Mouse (Mus musculus) urinary bladder, postnatal 4 days (tissue): ENCODE results near the gene AC109138.7.
A peak's percentile ranks its signal among the peaks of the same experiment; 100 is the strongest.

Experiments used
- DNase-seq, 2 experiments: peaks; one replicate each; pipeline ENCODE4 v3.0.0; 2021 to 2022; ENCODE audit warnings: low spot score in 2 of 2

The AC109138.7 gene

DNA sequence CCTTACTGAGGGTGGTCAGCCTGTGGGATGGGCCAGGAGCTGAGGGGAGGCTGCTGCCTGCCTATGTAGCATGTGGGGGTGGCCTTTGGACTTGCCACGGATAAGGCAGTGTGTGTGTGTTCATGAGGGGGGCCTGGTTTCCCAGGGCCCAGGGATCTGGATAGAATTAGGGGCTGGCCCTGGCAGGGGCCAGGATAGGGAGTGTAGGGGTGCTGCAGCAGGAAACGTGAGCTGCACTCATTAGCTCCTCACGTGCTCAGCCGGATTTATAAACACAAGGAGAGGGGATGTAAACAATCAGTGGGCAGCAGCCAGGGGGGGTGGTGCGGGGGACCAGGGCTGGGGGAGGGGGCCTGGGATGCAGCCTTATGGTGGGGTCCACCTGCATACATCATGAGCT lies 3.0 kb downstream of the AC109138.7 start:
- DNase-seq: no peak

DNA sequence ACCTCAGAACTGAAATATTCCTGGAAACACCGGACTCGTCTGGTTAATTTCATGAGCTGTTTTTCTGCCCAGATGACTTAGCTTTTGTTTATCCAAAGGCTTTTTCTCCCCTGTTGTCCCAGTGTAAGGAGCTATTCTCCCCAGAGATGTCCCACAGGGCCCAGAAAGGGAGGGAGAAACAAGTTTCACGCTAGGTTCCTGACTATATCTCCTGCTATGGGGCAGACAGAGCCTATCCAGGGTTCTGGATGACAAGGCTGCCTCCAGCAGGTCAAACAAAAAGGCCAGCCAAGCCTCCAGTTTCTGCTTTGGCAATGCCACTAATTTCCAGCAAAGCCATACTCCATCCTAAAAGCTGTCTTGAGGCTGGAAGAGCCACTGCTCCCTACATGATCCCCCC lies 3.7 kb downstream of the AC109138.7 start:
- DNase-seq: no peak

DNA sequence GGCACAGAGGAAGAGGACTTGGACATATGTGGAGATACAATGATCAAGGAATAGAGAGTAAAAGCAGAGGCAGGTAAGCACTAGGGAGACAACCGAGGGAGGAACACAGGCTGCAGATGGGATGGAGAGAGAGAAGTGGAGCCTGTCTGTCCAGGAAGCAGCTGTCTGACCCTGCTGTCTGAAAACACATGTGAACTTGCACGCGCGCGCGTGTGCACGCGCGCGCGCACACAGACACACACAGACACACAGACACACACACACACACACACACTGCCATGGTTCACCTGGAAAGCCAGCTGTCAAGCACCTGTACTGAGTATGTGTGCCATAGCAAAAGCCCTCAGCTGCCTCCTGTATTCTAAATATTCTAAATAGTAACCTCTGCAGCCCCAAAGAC lies 4.1 kb downstream of the AC109138.7 start:
- DNase-seq: no peak

DNA sequence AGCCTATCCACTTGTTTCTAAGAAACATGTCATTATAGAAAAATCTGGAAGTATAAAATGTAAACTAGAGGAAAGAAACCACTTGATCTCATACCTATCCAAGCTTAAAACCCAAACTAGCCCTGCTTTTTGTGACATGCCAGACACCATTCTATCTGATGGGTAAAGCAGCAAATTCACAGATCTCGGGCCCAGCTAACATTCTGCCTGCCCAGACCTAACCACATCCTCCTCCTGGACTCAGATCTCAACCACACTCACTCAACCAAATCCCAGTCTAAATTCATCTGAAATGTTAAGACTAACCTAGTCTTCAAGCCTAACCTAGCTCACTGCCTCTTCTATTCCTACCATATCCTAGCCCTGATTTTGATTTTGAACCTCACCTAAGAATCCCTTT lies 4.6 kb downstream of the AC109138.7 start:
- DNase-seq: no peak

DNA sequence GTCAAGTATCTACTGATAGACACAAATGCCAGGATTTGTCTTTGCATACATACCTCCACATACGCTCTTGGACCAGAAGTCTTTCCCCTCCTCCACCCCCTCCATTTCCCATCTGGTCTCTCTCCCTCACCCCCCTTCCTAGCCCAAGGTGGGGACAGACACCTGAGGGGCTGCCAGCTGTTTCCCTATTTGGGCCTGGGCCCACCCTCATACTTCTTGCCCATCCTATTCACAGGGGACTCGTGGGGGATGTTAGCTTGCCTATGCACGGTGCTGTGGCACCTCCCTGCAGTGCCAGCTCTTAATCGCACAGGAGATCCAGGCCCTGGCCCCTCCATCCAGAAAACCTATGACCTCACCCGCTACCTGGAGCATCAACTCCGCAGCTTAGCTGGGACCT lies 5.8 kb downstream of the AC109138.7 start:
- DNase-seq: no peak

DNA sequence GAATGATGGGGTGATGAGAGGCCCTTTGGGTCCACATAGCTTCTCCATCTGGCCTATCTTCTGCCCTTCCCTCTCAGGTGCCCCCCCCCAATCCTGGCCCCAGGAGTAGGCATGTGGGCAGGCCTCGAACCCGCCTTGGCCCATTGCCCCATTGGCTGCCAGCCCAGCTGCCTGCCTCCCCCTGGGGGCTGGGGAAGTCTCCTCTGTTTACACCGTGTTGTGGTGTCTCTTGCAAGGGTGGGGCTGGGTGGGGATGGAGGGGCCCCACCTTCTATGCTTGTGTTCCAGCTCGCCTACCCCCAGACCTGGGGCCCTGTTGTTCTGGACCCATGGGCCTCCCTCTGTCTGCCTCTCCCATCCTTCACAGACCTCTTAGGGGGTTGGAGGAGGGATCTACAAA lies 6.3 kb downstream of the AC109138.7 start:
- DNase-seq: no peak

DNA sequence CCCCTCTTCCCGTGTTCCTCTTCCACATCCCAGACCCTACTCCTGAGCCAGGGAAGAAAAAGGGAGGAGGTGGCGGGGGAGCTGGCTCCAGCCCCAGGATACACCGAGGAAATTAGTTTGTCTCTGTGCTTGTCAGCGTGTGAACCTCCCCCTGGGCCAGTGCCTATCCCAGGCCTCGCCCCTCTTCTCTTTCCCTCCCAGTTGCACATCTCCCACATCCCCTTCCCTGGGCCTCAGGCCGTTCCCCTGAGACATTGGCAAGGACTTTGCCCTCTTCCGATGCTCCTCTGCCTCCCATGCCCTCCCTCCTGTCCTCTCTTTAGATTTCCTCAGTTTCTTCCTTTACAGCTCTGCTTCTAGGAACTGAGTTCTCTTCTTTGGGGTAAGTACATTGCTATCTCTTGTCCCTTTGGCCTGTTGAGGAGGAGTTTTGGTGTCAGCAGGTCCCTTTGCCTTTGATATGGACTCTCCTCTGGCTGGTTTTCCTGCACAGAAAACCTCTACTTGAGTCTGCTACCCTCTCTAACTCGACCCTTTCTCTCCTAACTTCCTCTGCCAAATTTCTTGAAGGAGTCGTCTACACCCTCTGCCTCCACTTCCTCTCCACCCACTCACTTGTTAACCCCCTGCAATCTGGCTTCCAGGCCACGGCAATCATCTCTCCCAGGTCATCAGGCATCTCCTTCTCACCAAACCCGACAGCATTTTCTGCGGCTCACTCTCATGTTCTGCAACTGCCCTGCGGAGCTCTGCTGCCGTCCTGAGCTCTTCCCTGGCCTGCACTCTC lies 7.0 kb downstream of the AC109138.7 start:
- peak; percentile 58 to 71 for DNase-seq

DNA sequence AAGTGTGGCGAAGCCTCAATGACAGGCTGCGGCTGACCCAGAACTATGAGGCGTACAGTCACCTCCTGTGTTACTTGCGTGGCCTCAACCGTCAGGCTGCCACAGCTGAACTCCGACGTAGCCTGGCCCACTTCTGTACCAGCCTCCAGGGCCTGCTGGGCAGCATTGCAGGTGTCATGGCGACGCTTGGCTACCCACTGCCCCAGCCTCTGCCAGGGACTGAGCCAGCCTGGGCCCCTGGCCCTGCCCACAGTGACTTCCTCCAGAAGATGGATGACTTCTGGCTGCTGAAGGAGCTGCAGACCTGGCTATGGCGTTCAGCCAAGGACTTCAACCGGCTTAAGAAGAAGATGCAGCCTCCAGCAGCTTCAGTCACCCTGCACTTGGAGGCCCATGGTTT lies 8.0 kb downstream of the AC109138.7 start:
- no peak for DNase-seq

DNA sequence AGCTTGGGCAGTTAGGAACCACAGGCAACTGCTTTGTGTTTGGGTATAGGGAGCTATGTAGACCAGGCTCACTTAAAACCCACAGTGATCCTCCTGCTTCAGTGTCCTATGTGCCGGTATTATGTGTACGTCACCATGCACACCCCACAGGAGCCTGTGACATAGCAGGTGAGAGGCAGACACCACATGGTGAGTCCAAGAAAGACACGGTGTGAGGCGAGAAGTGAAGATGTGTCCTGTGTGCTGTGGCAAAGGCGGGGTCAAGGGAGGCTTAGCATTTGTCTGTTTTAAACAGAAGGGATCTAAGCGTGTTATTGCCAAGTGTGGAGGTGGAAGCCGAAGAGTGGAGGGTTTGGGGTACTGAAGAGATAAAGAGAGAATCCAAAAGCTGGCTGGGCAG lies 12.6 kb downstream of the AC109138.7 start:
- DNase-seq: no peak

DNA sequence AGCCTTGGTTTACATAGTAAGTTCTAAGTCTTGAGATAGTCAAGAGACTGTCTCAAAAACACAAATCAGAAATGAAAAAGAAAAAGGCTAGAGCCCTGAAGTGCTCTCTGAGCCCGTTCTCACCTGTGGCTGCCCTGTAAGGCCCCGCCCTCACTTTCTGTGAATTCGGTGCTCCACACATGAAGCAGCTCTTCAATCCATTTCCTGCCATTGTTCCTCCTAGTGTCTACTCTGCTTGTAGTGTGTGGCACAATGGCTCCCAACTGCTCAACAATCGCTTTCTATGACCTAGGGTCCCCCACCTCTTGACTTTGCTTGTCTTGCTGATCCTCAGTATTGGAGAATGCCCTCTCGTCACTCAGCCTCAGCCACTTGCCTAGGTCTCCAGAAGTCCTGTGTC lies 13.3 kb downstream of the AC109138.7 start:
- no peak for DNase-seq

DNA sequence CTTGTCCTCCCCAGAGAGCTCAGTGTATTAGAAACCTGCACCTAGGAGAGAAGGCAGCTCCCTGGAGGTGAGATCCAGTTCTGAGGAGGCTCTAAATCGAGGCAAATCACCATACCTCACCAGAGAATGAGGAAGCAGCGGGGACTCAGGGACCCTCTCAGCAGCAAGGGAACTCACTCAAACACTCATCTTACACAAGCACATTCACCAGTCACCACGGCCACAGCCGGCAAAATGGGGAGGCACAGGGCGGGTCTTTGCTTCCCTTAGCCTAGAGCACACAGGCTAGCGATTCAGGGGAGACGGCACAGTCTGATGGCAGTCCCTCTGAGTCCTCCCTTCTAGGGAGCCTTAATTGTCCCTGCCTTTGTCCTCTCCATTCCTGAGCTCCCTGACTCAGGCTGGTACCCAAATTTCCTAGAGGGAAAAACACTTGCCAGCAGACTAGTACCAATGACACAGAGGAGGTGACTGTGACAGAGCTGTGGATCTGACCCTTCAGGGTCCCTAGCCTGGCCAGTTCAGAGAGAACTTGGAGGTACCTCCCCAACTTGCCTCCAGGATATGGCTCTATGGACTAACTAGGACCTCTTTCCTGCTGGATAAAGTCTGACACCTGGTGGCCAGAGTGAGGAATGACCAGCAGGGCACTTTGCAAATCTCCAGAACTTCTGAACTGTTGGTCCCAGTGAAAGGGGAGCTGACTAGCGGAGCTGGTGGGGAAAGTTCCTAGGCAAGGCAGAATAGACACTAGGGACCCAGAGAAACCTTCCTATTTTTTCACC lies 13.9 kb downstream of the AC109138.7 start:
- DNase-seq: peak; percentile 66 to 73

DNA sequence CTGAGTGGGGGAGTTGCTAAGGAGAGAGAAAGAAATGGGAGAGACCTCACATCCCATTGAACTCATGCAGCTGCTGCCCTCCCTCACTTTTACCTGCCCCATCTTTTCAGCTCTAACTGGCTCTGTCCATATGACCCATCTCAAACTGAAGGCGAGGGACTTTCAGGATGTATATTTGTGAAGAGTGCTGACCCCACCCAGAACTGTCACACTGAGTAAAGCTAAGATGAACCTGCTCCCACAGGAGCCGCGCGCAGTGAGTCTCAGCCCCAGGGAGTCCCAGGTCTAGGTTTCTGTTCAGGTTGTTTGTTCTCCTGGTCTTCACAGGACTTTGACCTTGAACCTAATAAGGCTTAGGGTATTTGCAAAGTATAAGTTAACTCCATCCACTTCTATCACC lies 14.7 kb downstream of the AC109138.7 start:
- DNase-seq: no peak

DNA sequence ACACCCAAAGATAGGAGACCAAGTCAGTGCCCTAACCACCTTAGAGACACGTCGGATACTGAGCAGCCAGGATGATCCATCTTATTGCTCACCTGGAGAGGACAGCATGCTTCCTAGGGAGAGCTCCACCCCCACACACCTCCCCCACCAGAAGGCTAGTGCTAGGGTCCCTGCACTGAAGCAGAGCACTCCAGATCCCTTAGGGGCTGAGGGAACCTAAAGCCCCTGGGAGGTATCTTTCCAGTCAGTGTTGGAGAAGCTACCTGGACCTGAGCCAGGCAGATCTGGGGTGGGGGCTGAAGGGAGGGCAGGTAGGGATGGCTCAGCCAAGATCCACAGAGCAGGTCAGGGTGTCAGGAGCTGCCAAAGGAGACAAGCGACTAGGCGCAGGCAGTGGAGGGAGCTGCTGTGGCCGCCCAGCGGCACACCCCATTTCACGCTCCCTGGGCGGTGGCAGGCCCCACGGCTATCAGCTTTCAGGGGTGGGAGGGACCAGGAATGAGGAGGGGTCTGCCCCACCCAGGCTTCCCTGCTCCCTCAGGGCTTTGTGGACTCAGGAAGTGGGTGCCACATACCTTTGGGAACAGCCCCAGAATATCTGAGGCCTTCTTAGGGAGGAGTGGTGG lies 15.4 kb downstream of the AC109138.7 start:
- no peak for DNase-seq

DNA sequence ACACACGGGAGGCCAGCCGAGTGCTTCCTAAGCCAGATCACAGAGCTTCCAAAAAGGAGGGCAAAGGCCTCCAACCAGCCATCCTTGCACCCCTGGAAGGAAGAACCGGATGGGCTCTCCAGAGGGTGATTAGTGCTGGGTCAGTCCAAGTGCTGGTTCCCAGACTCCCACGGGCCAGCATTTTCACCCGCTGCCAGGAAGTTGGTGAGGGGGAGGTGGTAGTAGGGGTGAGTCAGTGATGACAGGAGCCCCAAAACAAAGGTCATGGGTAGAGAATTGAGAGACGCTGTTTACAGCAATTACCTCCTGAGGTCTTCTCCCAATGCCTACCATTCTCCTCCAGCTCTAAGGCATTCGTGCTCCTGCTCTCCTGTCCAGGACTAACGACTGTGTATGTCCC lies 16.3 kb downstream of the AC109138.7 start:
- DNase-seq: no peak

DNA sequence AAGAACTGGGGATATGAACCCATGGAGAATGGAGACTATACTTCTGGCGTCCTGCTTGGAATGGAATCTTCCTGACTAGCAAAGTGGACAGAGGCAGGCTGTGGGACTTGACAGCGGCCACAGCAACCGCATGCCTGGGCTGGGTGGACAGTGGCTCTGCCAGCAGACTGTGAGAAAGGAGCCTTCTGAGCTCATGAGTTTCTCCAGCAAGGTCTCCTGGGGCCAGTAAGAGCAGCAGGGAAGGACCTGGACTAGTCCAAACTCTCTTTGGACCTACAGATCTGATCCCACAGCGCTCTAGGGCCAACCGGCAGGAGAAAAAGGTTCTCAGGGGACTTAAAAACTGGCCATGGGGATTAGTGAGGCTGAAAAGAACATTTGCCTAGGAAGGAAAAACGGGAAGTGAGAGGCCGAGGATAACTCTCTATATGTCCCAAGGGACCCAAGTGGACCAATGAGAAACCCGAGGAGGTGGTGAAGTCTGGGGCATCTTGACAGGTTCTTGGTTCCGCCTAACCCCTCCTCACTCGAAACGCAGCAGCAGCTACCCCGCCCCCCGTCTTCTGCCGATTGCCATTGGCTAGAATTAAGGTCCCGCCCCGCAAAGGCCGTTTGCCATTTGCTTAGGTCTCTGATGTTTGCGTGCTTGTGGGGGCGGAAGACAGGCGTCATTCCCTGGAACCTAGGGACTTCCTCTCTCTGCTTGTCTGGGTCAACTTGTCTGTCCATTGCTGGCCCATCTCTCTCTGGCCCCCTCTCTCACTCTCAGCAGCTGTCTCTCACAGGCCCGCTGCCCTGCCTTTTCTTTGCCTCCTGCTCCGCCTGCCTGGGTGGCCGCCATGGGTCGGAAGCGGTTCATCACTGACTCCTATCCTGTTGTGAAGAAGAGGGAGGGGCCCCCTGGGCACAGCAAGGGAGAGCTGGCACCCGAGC lies 17.4 kb downstream of the AC109138.7 start, which contains the start of gene Pold4:
Gene Pold4, plus strand, starts transcription at position 647 of the 933 bp plus-strand sequence.
- DNase-seq: peak; percentile 96 to 98

DNA sequence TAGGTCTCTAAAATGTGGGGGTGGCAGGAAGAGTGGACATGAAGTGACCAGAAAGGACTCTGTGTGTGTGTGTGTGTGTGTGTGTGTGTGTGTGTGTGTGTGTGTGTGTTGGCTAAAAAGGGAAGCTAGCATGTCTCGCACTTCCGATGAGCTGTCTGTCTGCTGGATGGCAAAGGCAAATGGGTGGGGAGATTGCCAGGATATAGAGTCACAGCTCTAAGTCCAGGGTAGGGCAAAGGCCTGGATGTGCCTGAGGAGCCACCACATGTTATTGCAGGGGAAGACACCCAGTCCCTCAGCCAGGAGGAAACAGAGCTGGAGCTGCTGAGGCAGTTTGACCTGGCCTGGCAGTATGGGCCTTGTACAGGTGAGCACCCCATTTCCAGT lies 18.0 kb downstream of the AC109138.7 start:
- DNase-seq: no peak

DNA sequence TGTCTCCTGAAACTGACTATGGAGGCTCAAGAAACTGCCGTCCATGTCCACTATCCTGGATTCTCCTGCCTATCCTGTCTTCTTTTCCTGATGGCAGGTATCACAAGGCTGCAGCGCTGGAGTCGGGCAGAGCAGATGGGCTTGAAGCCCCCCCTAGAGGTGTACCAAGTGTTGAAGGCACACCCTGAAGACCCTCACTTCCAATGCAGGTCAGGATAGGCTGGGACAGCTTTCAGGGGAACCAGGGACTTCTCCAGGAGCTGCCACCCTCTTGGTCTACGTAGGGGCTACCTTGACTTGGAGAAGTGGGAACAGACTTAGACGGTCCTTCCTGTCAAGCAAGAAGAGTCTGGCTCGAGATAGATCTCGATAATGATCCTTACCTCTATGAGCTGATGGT lies 18.5 kb downstream of the AC109138.7 start:
- DNase-seq: no peak

DNA sequence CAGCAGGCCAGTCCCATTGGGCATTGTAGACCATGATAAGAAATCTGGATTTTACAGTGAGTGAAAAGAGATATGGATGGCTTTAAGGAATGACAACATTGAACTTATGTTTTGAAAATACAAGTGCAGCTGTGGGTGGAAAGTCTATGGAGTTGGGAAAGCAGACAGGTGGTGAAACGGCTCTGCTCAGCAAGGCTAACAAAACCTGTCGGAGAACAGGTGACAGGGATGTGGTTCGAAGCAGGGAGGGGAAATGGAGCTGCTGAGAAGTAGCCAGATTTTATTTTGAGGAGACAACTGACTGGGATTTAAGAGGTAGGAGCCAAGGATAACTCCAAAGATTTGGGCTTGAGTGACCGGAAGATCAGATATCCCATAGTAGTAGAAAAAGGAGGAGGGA lies 20.4 kb downstream of the AC109138.7 start:
- no peak for DNase-seq

DNA sequence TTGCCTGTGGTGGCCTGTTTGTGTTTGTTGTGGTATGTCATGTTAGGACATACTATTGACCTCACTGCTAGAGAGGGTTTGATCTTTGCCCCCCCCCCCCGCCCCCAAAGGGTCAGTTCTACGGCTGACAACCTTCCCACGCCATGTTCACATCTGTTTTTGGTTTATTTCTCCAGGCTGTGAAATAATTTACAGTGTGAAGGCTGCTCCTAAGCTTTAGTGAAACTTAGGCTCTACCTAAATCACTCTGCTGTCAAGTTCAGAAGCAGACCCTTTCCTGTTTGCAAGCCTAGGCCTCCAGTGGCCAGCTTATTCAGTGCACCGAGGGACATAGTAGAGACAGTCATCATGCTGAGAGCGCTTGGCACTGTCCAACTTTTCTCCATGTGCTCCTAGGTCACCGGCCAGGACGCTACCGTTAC lies 26.1 kb downstream of the AC109138.7 start:
- no peak for DNase-seq

DNA sequence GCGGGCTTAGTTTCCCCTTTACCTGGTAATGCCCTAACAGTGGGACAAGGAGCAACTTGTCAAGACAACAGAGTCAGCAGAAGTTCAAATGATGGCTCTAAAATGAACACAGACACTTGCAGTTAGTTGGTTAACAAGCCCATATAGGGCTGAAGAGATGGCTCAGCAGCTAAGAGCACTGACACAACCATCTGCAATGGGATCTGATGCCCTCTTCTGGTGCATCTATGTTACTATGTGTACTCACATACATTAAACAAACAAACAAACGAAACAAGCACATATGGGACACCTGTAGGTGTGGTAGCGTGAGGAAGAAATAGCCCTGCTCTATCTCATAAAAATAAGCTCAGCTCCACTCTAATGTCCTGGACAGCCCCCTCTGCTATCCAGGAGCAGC lies 28.3 kb downstream of the AC109138.7 start:
- no peak for DNase-seq

DNA sequence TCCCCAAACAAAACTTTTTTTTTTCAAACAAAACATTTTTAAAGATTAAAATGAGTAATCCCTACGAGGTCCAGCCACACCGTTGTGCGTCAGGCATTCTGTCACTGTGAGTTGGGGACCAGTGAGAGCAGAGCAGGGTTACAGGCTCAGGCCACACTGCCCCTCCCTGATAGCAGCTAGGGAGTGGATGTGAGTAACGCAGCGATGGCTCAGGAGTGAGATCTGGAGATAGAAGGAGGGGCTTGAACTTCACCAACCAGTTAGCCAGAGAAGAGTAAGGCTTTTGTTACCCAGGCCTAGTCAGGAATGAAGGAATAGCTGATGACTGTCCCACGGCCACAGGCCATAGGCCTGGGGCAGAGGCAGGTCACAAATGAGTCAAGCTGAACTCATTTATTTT lies 30.6 kb downstream of the AC109138.7 start:
- DNase-seq: no peak

DNA sequence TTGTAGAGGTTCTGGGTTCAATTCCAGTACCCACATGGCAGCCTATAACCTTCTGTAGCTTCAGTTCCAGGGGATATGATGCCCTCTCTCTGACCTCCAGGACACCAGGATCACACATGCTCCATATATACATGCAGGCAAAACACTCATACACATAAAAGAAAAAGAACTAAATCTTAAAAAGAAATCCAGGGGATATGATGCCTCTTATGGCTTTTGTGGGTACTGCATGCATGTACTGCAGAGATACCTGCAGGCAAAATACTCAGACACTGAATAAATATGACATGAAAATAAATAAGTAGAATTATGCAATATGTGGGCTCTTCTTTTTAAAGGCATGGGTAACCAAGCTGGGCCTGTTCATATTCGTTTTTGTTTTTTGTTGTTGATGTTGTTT lies 32.9 kb downstream of the AC109138.7 start:
- DNase-seq: no peak
